Mouse (Mus musculus) cerebellum, adult 11 months (tissue): ENCODE data around the gene Pctp.
A peak's percentile ranks its signal among the peaks of the same experiment; 100 is the strongest.

Experiments used
- DNase-seq: peaks from one replicate; pipeline ENCODE4 v3.0.0; 2022

Pctp gene

DNA sequence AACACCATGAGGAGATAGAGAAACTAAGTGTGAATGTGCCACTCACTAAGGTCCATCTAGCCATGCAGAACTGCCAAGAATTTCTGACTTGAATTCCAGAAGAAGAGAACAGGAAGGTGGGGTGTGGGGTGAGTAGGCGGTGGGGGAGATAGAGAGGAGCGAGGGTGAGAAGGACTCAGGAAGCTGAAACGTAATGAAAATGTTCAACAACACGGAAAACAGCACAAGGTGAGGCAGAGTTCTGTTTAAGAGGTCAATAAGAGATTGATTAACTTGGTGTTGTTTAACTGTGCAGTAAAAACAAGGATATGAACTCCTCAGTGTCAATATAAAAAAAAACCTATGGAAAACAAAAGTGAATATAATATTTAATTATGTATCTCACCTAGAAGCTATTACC is 3.4 kb upstream of the Pctp start:
- no peak for DNase-seq

DNA sequence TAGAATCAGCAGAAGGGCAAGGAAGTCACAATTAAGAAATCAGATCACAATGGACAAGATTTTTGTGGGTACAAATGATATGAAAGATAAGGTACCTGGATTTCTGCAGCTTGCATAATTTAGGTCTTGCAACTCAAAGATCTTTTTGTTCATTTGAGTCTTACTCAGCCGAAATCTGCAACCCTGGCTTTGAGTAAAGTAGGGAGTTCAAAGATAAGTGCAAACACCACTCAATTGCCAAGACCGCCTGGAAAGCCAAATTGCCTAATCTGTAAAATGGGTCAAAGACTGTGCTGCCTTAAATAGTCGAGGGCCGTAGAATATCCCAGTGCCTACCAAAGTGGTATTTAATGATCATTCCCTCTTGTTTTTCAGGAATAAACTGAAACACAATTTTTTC is 692 bp upstream of the Pctp start:
- no peak for DNase-seq

DNA sequence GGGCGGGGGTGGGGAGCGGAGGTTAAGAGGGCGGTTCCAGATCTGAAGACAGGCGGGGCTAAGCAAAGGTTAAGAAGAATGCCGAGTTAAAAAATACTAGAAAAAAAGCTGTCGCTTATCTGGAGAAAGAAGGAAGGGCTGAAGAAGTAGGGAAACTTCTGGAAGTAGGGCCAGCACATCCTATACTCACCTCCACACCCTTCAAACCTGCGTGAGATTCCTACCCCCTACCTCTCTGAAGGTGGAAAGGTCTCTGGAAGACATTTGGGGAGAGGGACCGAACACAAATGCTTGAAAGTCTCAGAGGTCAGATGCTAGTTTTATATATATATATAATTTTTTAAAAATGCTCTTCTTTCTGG is 274 bp upstream of the Pctp start:
- DNase-seq: no peak

DNA sequence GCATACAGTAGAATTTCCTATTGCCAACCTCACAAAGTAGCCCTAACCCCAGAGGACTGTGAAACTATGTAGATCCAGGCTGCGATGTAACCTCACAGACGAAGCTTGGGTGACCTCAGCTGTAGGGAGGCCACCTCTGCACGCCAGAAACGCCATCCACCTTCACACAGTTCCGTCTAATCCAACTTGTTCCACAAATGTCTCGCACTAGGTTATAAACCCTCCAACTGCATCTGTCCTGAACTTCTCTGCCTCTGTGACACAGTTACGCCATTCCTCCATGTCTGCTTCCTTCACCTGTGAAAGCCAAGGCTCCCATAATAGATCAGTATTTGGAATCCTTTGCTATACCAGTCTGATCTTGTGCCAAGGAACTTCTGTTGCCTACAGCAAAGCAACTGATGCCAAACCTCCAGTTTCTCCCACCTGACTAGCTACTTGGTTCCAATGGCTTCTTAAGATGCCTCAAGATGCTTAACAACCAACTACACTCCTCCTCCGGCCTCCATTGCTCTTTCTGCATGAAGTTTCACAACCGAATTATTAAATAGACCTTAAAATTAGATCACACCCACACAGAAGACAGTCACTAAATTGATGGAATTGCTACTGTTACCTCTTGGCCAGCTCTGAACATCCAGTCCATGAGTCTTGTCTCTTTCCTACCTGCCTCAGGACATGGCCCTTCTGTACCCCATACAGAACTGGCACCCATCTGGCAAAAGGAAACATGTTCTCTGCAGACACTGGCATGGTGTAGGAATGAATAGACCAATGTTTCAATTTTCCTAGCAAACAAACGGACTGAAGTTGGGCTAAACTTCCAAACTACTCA is 1.1 kb downstream of the Pctp start:
- DNase-seq: no peak

DNA sequence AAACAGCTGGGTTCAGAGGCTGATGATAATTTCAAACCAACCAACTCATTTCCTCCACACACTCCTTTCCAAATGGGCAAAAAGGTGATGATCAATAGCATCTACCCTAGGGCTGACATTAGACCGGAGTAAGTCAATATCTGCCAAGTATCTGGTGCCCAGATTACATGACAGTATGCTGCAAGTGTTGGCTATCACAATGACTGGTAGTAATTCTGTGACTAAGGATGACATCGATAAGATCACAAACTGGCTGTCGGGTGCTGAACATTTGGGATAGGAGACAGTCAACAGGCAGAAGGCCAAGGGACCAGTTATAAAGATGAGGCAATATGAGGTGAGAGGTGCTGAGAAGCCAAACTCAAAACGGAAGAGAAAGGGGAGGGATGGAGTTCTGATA is 2.0 kb downstream of the Pctp start:
- no peak for DNase-seq

DNA sequence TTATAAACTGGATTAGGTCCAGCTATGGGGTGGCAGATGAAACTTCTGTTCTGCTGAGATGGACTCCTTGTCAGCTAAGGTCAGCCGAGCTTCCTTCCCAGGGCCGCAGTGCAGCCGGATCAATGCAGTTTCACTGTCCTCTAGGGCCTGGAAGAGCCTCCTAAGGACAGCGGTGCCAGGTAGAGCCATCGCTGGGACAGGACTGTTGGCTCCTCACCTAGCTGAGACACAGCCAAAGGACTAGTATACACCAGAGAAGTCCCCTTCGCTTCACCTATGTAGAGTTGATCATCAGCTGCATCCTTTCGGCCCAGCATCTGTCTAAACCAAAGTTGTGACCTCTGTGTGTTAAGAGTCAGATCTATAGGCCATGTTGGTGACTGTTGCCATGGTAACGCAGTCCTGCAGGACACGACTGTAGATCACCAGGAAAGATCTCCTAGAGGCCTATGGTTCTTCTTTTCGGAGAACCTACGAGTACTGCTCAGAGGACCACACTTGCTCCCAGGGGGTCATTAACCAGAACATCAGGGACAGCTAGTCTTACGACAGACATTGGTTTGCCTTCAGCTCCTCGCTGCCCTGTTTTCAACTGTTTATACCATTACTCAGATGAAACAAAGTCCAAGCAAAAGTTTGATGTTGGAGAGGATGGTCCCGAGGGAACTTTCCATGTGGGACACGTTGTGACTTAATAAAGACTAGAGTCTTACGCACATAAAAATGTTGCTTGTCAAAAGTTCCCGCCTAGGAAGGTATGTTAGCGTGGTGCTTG is 3.5 kb downstream of the Pctp start:
- no peak for DNase-seq

DNA sequence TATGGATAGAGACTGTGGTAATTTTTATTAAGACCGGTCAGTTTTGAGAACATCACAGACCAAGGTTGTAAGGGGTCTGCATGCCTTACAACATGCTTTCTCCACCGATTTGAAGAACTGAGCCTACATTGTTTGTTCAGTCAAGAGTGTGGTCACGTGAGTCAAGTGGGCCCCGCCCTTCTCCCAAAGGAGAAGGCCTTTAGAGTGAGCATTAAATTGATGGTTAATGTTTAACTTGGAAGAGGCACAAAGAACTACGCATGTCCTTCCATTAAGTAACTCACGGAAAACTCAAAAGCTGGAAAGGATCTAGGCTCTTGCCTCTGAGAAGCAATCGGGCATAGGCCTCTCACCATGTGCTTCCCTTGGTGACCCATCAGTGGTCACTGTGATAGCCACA is 5.8 kb downstream of the Pctp start:
- DNase-seq: no peak

DNA sequence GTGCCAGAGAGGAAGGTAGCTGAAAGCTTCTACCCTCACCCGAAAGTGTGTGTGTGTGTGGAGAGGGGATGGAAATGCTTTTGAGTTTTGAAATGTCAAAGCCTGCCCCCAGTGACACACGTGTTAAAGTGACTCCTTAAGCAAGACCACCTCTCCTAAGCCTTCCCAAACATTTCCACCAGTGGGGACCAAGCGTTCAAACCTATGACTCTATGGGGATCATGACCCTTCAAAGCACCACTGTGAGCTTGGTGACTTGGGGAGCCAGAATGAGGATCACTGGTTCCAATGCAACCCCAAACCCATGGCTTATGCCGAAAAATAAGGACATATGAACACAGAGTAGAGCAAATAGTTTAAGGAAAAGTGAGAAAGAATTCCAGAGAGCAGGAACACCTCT is 6.3 kb downstream of the Pctp start:
- no peak for DNase-seq

DNA sequence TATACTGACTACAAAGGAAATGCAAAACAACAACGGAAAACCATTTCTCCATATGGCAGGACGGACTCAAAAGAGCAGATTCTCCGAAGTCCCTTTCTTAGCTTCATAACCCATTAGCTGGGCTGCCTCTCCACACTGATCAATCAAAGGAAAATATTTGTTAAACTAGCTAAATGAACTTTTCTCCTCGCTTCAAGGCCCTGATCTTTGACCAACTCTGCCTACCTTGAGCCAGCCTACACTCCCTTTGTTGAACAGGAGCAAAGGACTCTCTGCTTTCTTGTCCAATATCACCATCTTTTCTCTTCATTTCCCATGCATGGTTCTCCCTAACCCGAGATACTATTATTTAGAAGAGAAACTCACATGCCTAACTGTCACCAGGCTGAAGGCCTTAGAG is 7.1 kb downstream of the Pctp start:
- no peak for DNase-seq

DNA sequence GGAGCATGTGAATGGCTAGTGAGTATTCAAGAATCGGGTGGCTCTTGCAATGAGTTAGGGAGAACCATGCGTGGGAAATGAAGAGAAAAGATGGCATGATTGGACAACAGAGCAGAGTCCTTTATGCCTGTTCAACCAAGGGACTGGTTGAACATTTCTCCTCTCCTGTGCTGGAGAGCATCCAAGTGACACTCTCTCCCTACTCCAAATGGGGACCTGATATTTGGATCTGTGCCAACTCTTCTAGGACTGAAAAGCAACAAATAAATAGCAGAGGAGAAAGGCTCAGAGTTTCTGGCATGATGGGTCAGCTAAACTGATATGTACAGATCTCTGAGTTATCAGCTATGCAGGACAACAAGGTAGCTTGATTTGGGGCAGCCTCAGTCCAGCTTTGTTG is 8.0 kb downstream of the Pctp start:
- DNase-seq: no peak

DNA sequence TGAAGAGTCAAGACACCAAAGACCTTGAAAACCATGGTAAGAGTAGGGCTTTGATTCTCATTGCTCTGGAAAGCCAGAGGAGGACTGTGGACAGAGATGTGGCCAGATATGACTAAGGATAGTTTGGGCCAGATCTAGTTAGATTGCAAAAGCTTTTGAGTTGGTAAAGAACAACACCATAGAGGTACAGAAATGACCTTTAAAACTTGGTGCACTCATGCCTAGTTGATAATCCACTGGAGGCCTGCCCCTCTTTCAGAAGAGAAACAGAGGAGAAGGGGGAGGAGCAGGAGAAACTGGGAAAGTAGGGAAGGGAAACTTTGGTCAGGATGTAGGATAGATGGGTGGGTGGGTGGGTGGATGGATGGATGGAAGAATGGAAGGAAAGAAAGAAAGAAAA is 11.0 kb downstream of the Pctp start:
- DNase-seq: no peak

DNA sequence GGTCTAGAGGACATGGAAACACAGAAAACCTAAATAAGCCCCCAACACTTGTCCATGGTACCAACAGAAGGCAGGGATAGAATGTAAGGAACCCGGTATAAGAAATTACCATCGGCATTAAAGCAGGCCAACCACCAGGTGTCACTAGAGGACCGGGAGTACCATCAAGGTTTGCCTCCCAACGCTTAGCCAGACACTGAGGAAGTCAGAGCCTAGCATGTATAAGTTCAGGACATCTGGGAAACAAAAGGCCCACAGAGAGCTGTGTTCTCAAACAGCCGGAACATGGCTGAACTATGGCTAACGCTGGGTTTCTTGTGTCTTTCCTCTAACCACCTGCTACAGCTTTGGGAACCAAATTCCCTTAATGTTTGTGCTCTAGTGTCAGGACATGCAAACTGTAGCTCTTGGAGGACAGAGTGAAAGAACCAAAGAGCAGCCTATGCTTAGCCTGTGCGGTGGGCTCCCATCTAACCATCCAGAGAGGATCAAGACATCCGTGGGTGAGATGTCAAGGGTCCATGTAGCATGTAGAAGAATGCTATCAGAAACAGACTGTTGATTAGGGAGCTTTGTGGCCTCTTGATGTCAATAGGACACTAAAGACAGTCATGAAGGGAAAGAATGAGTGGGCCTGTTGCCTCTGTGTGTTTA is 13.6 kb downstream of the Pctp start:
- peak; percentile 34 for DNase-seq

DNA sequence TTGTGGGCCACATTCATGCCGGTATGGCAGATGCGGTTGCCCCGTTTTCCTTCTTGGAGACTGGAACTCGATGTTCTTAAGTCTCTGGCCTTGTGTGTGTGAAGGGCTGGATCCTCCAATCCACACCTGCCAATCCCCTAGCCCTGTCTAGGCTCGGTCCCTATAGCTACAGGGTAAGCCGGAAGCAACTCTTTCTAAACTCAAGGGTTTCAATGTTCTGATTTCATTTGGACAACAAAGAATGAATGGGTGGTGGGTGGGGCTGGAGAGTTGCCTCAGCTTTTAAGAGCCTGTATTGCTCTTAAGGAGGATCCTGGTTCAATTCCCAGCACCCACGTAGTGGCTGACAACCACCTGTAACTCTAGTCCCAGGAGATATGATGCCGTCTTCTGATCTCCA is 16.2 kb downstream of the Pctp start:
- no peak for DNase-seq

DNA sequence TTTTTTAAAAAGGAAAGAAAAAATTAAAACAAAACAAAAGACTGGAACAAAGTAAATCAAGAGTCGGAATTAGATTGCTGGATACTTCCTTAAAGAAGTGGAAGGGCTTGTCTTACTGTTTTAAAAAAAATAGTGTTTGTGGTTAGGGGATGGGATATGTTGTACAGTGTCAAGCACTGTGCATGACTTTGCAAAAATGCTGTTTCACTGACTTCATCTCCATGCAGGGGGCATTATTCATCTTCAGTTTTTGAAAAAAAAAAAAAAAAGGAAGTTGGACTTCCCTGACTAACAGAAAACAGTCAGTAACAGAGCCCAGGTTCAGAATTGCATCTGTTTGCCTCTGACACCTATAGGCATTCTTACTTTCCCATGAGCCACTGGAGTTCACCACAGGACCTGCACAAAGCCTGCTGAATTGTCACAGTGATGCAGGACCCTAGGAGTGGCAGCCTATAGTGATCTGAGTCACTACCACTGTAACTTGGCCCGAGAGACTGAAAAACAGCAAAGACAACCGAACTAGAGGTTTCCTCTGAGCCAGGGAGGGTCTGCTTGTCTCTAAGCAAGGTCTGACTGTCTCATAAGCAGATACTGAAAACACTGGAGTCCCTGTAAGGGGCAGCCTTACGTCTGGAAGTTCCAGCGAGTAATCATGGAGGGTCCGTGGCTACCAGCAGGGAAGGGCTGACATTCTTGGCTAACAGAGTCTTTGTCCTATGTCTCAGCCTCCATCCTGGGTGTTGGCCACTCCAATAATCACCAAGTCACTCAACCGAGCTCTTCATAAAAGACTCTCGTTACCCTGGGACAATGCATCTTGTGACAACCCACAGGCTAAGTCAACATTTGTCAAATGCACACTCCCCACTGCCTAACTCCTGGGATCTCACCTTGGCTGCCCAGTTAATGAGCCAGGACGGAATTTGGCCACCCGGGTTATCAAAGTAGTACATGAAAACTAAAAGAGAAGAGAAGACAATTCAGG is 17.2 kb downstream of the Pctp start:
- no peak for DNase-seq

DNA sequence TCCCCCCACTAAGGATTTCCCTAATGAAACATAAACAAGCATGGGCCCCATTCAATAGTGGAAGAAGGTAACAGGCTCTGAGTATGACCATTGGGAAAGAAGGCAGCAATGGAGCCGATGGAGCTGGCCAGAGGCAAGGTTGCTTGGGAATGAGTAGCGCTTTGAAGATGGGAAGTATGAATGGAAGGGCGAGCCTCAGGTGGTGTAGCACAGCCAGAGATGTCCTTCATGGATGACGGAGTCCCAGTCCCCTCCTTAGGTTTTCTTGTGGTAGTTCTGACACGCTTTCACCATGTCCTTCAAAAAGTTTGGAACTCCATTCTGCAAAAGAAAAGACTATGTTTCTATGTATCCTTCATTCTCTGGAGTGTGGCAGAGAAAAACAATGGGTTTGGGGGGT is 18.3 kb downstream of the Pctp start:
- DNase-seq: no peak

DNA sequence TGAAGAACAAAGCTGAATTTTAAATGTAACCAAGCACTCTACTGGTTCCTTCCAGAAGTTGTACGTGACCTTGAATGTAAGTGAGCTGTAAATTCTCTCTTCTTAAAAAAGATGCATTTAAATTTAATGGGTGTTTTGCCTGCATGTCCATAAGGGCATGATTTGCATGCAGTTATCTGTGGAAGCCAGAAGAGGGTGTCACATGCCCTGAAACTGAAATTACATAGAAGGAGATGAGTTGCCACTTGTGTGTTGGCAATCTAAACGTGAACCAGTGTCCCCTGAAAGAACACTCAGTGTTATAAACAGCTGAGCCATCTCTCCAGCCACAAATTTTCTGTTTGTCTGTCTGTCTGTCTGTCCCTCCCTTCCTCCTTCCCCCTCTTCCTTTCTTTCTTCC is 19.8 kb downstream of the Pctp start:
- DNase-seq: no peak

DNA sequence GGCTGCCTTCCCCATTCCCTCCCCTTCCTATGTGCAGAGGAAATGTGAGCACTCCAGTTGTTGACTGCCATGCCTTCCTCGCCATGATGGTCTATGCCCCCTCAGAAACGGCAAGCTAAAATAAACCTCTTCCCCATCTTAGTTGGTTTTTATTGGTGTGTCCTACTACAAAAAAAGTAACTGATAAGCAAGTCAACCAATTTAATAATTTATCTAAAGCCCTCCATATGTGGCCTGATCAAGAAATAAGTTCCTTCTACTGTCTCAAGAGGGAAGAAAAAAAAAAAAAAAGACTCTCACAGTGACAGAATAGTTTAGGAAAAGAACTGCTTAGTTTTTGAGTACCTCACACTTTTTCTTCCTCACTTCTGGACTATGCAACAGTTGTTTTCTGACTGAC is 22.6 kb downstream of the Pctp start:
- DNase-seq: no peak

DNA sequence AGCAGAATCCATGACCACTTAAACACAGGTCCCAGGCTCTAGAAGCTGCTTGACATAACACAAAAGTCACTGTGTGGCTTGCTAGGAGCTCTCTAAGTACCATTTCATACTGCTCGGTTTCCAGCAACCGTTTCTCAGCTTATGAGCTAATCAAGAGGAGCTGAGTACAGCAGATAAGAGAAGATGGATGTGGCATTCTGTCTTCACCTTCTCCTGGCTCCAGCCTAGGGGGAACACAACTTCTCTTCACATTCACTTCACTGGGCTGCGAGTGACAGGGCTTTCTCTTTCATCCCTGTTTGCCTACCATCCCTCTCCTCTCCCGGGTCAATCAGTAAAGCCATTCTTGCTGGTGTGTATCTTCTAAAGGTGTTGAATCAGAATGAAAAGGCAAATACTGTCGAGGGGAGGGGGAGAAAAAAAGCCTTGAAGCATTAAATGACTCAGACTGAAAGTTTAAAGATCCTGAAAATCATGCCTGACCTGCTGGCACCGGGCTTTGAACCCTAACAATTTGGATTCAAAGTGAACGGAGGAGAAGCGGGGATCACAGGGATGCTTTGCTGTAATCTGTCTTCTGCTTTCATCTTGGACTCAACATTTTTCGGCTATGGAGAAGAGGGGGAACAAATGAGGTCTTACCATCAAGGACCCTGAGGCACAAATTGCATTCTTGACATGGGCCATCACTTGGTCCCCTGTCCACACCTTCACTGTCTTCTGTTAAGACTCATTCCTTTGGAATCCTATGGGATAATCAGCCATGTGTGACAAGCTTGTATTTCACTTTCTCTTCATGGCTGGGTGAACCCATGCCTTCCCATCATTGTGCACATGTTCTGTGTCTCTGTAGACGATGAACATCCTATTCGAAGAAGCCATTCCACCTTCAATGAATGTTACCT is 23.5 kb downstream of the Pctp start:
- no peak for DNase-seq

DNA sequence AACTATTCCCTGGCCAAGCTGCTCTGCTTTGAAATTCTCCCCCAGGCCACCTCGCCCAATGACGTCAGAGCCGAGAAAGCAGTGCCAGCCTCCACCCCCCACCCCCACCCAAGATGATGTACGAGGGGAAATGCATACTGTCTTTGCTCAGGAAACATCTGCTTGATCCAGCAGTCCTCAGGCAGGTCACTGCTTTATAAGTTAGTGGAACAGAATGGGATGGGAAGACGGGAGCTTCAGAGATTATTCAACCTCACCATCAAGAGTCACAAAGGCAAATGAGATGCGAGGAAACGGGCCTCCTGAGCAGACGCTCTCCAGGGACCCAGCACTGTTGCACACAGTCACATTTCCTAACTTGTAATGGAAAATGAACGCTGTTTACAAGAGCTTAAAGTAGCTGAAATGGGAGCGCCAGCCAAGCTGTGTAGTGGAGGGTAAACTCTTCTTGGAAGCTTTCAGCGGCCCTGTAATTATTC is 24.3 kb downstream of the Pctp start:
- DNase-seq: no peak

DNA sequence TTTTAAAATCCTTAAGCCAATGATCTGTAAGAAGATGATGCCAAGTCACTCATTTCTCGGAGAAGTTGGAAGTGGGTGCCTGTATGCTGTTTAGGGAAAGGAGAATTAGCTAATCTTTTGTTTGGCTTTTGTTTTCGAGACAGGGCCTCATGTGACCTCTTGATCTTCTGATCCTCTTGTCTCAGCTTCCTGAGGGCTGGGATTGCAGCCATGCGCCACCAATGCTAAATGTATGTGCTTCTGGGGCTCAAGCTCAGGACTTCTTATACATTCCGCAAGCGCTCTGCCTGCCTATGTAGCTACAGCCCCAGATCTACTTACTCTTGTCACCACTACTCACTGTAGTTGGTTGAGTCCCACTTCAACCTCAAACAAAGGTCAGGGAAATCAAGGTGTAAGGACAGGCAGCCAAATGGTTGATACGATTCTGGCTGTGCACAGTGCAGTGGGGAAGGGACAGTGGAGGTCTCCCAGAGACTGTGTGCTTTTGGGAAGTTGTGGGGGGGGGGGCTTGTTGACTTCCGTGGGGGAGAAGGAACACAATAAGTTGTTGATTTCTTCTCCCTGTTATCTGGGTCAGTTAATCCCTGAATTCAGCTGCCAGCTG is 24.8 kb downstream of the Pctp start:
- no peak for DNase-seq

DNA sequence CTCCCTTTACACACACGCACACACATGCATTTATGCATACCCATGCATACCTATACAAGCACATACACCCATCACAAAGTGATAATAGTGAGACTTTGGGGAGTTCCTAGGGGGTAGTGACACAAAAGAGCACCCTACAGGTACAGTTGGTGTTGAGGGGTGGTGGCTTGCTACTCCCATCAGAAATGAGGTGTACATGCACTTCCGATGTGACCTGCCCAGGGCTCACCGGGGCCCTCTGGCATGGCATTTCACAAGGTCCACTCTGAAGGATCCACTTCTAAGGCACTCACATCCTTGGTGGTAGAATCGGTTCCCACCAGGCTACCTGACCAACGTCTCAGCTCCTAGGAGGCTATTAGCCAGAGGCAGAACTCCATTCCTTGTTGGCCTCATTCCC is 26.3 kb downstream of the Pctp start:
- no peak for DNase-seq
